Mouse (Mus musculus): ENCODE results near the gene Fdxacb1. TPM values are rescaled to one million over a fixed set of nuclear protein-coding genes. Genes with fewer than 3 reads are reported as not detected.

Fdxacb1 gene
- polyA plus RNA-seq, 1 experiment from 2014 or later: 10.7 TPM

DNA sequence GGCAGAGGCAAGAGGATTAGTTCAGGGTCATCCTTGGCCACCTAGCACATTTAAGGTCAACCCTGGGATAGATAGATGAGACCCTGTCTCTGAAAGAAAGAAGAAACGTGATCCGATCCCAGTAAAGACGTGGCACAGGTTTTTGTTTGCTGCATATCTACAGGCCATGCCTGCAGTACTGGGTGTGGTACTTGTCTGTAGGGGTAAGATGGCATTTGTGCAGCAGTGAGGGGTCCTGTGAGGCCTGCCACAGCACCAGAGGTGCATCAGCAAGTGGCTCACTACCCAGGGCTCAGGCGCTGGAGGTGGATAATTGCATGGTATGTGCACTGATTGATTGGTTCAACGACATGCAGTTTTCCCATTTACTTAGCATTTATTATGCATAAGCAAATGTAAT is 45.8 kb downstream of the Fdxacb1 start:
- Histone ChIP-seq H3K36me3 (replicated peaks; ENCODE audit: control insufficient read depth, insufficient read depth) (peaks cover 78% of the 10 kb centered on the region), H3K4me1 (replicated peaks; ENCODE audit: control insufficient read depth, insufficient read depth, low read length) (no peaks in the 10 kb centered on the region), H3K27ac (no peak overlapping the region), H3K9ac (no peak overlapping the region), H3K4me2 (replicated peaks) (no peak overlapping the region), H3K4me3 (replicated peaks; ENCODE audit: low read length) (no peak overlapping the region), H3K9me3 (ENCODE audit: control insufficient read depth, low read length) (no peaks in the 10 kb centered on the region), H3K27me3 (ENCODE audit: control insufficient read depth, insufficient read depth, low read length) (no peaks in the 10 kb centered on the region)
- DNase-seq (ENCODE audit: low spot score): no peak
- WGBS: 96% methylated on average over 5 of the region's 5 CpGs
- no peak for ATAC-seq (ENCODE audit: low FRiP score)

DNA sequence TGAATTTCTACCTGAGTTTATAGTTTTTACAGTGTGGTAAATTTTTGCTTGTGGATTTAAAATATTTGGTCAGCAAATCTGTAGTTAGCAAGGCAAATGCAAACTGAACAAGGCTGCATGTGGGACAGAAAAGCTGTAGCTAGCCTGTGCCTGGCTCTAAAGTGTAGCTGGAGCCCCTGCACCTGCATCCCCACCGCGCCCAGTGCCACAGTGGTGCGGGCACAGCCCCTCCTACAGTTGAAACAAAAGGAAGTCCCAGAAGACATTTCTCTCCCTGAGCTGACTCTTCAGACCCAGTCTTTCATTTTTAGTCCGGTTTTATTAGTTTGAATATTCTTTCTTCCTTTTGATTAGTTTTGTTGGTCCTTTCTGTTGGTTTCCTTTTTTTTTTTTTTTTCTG is 47.6 kb downstream of the Fdxacb1 start:
- H3K9ac ChIP-seq: no peak overlapping the region
- H3K27ac ChIP-seq: no peak overlapping the region
- no peak for ATAC-seq (ENCODE audit: low FRiP score)
- H3K9me3 ChIP-seq (ENCODE audit: control insufficient read depth, low read length): no peaks in the 10 kb centered on the region
- no peak overlapping the region for H3K4me2 ChIP-seq (replicated peaks)
- 98% methylated on average over 4 of the region's 4 CpGs for WGBS
- no peaks in the 10 kb centered on the region for H3K4me1 ChIP-seq (replicated peaks; ENCODE audit: control insufficient read depth, insufficient read depth, low read length)
- H3K36me3 ChIP-seq (replicated peaks; ENCODE audit: control insufficient read depth, insufficient read depth): peaks cover 74% of the 10 kb centered on the region
- no peak for DNase-seq (ENCODE audit: low spot score)
- no peaks in the 10 kb centered on the region for H3K27me3 ChIP-seq (ENCODE audit: control insufficient read depth, insufficient read depth, low read length)
- H3K4me3 ChIP-seq (replicated peaks; ENCODE audit: low read length): no peak overlapping the region

DNA sequence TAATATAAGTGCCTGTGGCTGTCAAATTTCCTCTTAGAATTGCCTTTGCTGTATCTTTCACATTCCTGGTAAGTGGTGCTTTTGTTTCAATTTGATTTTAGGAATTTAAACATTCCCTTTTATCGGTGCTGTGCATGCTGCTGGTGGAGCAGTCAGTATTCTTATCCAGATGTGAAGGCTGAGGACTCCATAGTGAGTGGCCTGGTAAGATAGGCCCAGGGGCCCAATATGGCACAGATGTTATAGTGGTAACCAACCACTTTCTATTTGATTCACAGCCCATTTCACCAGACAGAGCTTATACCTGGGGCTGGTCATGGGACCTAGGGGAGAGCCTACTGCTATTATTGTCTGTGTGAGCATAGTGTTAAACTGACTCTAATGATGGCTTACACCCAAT is 48.5 kb downstream of the Fdxacb1 start:
- H3K27ac ChIP-seq: no peak overlapping the region
- WGBS: 94% methylated on average over 1 of the region's 1 CpGs
- no peaks in the 10 kb centered on the region for H3K9me3 ChIP-seq (ENCODE audit: control insufficient read depth, low read length)
- H3K27me3 ChIP-seq (ENCODE audit: control insufficient read depth, insufficient read depth, low read length): no peaks in the 10 kb centered on the region
- no peak overlapping the region for H3K9ac ChIP-seq
- peaks cover 68% of the 10 kb centered on the region for H3K36me3 ChIP-seq (replicated peaks; ENCODE audit: control insufficient read depth, insufficient read depth)
- no peak for DNase-seq (ENCODE audit: low spot score)
- ATAC-seq (ENCODE audit: low FRiP score): no peak
- H3K4me3 ChIP-seq (replicated peaks; ENCODE audit: low read length): no peak overlapping the region
- H3K4me2 ChIP-seq (replicated peaks): no peak overlapping the region
- no peaks in the 10 kb centered on the region for H3K4me1 ChIP-seq (replicated peaks; ENCODE audit: control insufficient read depth, insufficient read depth, low read length)

DNA sequence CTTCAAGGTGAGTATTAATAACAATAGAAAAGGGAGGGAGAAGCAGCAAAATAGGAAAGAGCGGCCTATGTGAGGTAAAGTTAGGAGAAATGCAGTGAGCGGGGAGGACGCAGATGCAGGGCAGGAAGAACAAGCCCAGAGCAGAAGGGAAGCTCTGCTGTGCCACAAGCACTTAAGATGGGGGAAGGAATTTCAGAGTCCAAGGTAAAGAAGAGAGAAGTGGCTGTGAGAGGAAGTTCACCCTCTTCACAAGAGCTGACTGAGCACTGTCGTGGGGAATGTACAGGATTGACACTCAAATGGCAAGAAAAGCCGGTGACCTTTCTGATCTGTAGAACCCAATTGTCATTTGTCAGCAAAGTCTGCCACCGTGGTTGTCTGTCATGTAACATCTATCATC is 50.0 kb downstream of the Fdxacb1 start:
- H3K36me3 ChIP-seq (replicated peaks; ENCODE audit: control insufficient read depth, insufficient read depth): peaks cover 63% of the 10 kb centered on the region
- no peaks in the 10 kb centered on the region for H3K27me3 ChIP-seq (ENCODE audit: control insufficient read depth, insufficient read depth, low read length)
- H3K4me3 ChIP-seq (replicated peaks; ENCODE audit: low read length): no peak overlapping the region
- DNase-seq (ENCODE audit: low spot score): no peak
- no peak for ATAC-seq (ENCODE audit: low FRiP score)
- no peaks in the 10 kb centered on the region for H3K9me3 ChIP-seq (ENCODE audit: control insufficient read depth, low read length)
- H3K27ac ChIP-seq: no peak overlapping the region
- 94% methylated on average over 6 of the region's 6 CpGs for whole genome bisulfite sequencing
- H3K4me1 ChIP-seq (replicated peaks; ENCODE audit: control insufficient read depth, insufficient read depth, low read length): no peaks in the 10 kb centered on the region
- no peak overlapping the region for H3K9ac ChIP-seq
- H3K4me2 ChIP-seq (replicated peaks): no peak overlapping the region

DNA sequence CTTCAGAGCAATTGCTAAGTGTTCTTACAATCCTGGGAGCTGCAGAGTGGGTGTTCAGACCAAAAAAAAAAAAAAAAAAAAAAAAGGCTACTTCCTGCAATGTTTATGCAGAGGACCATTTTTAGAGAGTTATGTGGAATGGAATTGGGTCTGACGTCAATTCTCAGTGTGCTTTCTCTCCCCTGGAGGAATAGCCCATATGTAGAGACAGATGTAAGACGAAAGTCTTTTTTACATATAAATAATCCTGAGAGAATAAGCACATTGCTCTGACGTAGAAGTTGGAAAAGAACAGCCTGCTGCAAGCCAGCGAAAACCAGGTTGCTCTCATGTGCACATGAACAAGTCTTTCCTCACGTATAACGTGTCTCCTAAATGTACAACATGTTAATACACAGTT is 51.7 kb downstream of the Fdxacb1 start:
- WGBS: 91% methylated on average over 6 of the region's 6 CpGs
- ATAC-seq (ENCODE audit: low FRiP score): no peak
- Histone ChIP-seq H3K36me3 (replicated peaks; ENCODE audit: control insufficient read depth, insufficient read depth) (peaks cover 64% of the 10 kb centered on the region), H3K27ac (no peak overlapping the region), H3K4me2 (replicated peaks) (no peak overlapping the region), H3K27me3 (ENCODE audit: control insufficient read depth, insufficient read depth, low read length) (no peaks in the 10 kb centered on the region), H3K9ac (no peak overlapping the region), H3K4me3 (replicated peaks; ENCODE audit: low read length) (no peak overlapping the region), H3K4me1 (replicated peaks; ENCODE audit: control insufficient read depth, insufficient read depth, low read length) (no peaks in the 10 kb centered on the region), H3K9me3 (ENCODE audit: control insufficient read depth, low read length) (no peaks in the 10 kb centered on the region)
- DNase-seq (ENCODE audit: low spot score): no peak

DNA sequence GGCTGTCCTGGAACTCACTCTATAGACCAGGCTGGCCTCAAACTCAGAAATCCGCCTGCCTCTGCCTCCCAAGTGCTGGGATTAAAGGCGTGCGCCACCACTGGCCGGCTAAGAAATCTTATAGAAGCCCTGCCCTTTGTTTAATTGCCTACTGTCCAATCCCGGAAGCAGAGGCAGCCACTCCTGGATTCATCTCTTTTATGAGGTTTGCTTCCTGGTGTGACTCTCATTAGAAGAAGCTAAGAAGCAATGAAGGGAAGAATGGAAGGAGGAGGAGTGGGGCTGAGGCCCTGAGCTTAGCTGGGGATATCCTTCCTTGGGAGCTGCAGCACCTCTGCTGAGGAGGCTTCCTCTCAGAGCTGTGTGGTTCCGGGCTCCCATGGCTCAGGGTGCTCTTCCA is 53.6 kb downstream of the Fdxacb1 start:
- peaks cover 61% of the 10 kb centered on the region for H3K36me3 ChIP-seq (replicated peaks; ENCODE audit: control insufficient read depth, insufficient read depth)
- H3K9ac ChIP-seq: no peak overlapping the region
- DNase-seq (ENCODE audit: low spot score) (no peak), ATAC-seq (ENCODE audit: low FRiP score) (no peak)
- no peaks in the 10 kb centered on the region for H3K9me3 ChIP-seq (ENCODE audit: control insufficient read depth, low read length)
- H3K4me1 ChIP-seq (replicated peaks; ENCODE audit: control insufficient read depth, insufficient read depth, low read length): no peaks in the 10 kb centered on the region
- no peak overlapping the region for H3K27ac ChIP-seq
- no peak overlapping the region for H3K4me3 ChIP-seq (replicated peaks; ENCODE audit: low read length)
- no peaks in the 10 kb centered on the region for H3K27me3 ChIP-seq (ENCODE audit: control insufficient read depth, insufficient read depth, low read length)
- H3K4me2 ChIP-seq (replicated peaks): no peak overlapping the region
- WGBS: 94% methylated on average over 6 of the region's 6 CpGs

DNA sequence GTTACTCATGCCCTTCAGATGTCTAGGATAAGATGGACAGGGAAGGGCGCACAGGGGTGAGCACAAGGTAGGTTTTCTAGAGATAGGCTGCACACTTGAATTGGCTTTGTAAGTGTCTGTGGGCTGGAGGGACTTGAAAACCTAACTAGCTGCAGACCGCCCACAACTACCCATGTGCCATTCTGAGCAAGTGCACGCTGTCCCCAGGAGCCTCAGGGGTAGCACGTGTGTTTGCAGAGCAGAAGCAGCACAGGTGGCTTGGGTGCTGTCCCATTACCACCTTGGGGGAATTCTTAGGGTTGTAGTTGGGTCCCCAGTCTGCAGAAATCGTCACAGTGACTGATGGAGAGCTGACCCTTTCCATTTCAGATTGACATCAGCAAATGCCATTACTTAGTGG is 54.2 kb downstream of the Fdxacb1 start:
- whole genome bisulfite sequencing: 99% methylated on average over 5 of the region's 5 CpGs
- peaks cover 55% of the 10 kb centered on the region for H3K36me3 ChIP-seq (replicated peaks; ENCODE audit: control insufficient read depth, insufficient read depth)
- H3K27ac ChIP-seq: no peak overlapping the region
- no peaks in the 10 kb centered on the region for H3K9me3 ChIP-seq (ENCODE audit: control insufficient read depth, low read length)
- DNase-seq (ENCODE audit: low spot score): no peak
- H3K4me3 ChIP-seq (replicated peaks; ENCODE audit: low read length): no peak overlapping the region
- H3K9ac ChIP-seq: no peak overlapping the region
- H3K27me3 ChIP-seq (ENCODE audit: control insufficient read depth, insufficient read depth, low read length): no peaks in the 10 kb centered on the region
- no peak overlapping the region for H3K4me2 ChIP-seq (replicated peaks)
- ATAC-seq (ENCODE audit: low FRiP score): no peak
- no peaks in the 10 kb centered on the region for H3K4me1 ChIP-seq (replicated peaks; ENCODE audit: control insufficient read depth, insufficient read depth, low read length)

Other genes with a start within 250 kb of the Fdxacb1 start
- gene Pts, start 239.5 kb upstream of the Fdxacb1 start, polyA plus RNA-seq (2014; fragmentation: Nextera tagmentation; extraction: Ambion mirVana): 96.7 and 120 TPM in 2 replicates
- gene Il18, start 213.4 kb upstream of the Fdxacb1 start, polyA plus RNA-seq (2014; fragmentation: Nextera tagmentation; extraction: Ambion mirVana): 18.6 and 19.2 TPM in 2 replicates
- 0.25 and 0.35 TPM in 2 replicates for gene Bco2, start 213.1 kb upstream of the Fdxacb1 start, polyA plus RNA-seq (2014; fragmentation: Nextera tagmentation; extraction: Ambion mirVana)
- 0.48 TPM in 1 of 2 replicates, not detected in the other for gene Tex12, start 206.9 kb upstream of the Fdxacb1 start, polyA plus RNA-seq (2014; fragmentation: Nextera tagmentation; extraction: Ambion mirVana)
- 279 and 295 TPM in 2 replicates for gene Sdhd, start 164.4 kb upstream of the Fdxacb1 start, polyA plus RNA-seq (2014; fragmentation: Nextera tagmentation; extraction: Ambion mirVana)
- 399 and 451 TPM in 2 replicates for gene Timm8b, start 164.3 kb upstream of the Fdxacb1 start, polyA plus RNA-seq (2014; fragmentation: Nextera tagmentation; extraction: Ambion mirVana)
- gene Pih1d2, start 150.9 kb upstream of the Fdxacb1 start, polyA plus RNA-seq (2014; fragmentation: Nextera tagmentation; extraction: Ambion mirVana): 5.6 and 7.3 TPM in 2 replicates
- gene Nkapd1, start 150.8 kb upstream of the Fdxacb1 start, polyA plus RNA-seq (2014; fragmentation: Nextera tagmentation; extraction: Ambion mirVana): 18.4 and 23.0 TPM in 2 replicates
- gene Dlat, start 108.5 kb upstream of the Fdxacb1 start, polyA plus RNA-seq (2014; fragmentation: Nextera tagmentation; extraction: Ambion mirVana): 65.1 and 72.0 TPM in 2 replicates
- gene Dixdc1, start 28.7 kb upstream of the Fdxacb1 start, polyA plus RNA-seq (2014; fragmentation: Nextera tagmentation; extraction: Ambion mirVana): 35.3 and 37.2 TPM in 2 replicates
- gene 2310030G06Rik, start 21.7 kb upstream of the Fdxacb1 start, polyA plus RNA-seq (2014; fragmentation: Nextera tagmentation; extraction: Ambion mirVana): 1.7 and 2.1 TPM in 2 replicates
- 11.9 and 14.9 TPM in 2 replicates for gene Cryab, start 16.9 kb upstream of the Fdxacb1 start, polyA plus RNA-seq (2014; fragmentation: Nextera tagmentation; extraction: Ambion mirVana)
- 0.83 and 1.8 TPM in 2 replicates for gene Hspb2, start 15.9 kb upstream of the Fdxacb1 start, polyA plus RNA-seq (2014; fragmentation: Nextera tagmentation; extraction: Ambion mirVana)
- gene Alg9, start 6.8 kb downstream of the Fdxacb1 start, polyA plus RNA-seq (2014; fragmentation: Nextera tagmentation; extraction: Ambion mirVana): 63.4 and 67.9 TPM in 2 replicates
- gene 1110032A03Rik, start 7.3 kb downstream of the Fdxacb1 start, polyA plus RNA-seq (2014; fragmentation: Nextera tagmentation; extraction: Ambion mirVana): 55.0 and 62.7 TPM in 2 replicates
- 49.0 and 55.3 TPM in 2 replicates for gene Ppp2r1b, start 77.1 kb downstream of the Fdxacb1 start, polyA plus RNA-seq (2014; fragmentation: Nextera tagmentation; extraction: Ambion mirVana)
- gene Sik2, start 240.8 kb downstream of the Fdxacb1 start, polyA plus RNA-seq (2014; fragmentation: Nextera tagmentation; extraction: Ambion mirVana): 16.1 and 17.4 TPM in 2 replicates

Measured in hindbrain, embryonic 14.5 days (tissue).